Mouse (Mus musculus) CH12.LX (cell line): ENCODE data around the gene Gm20388. TPM values are rescaled to one million over a fixed set of nuclear protein-coding genes. Genes with fewer than 3 reads are reported as not detected.

Experiments used
- DNase-seq: peaks from one replicate; pipeline ENCODE4 v3.0.0-alpha.2; 2013; ENCODE audit errors: extremely low read depth
- H3K27ac ChIP-seq: 2 replicates; pipeline ENCODE4 v1.5.1; 2012; ENCODE audit warnings: low read depth, mild to moderate bottlenecking, control low read depth, moderate library complexity; ENCODE audit not compliant: insufficient read depth
- H3K27me3 ChIP-seq: replicated peaks from 2 replicates; pipeline ENCODE3; 2012; ENCODE audit warnings: inconsistent platforms
- H3K36me3 ChIP-seq, 2 experiments: replicated peaks in 1 of 2; 2 replicates each; pipeline versions ENCODE3 to v1.6.1; 2012; ENCODE audit warnings: inconsistent platforms in 1 of 2, low read length in 1 of 2, mild to moderate bottlenecking in 1 of 2, mixed read lengths in 1 of 2, moderate library complexity in 1 of 2; ENCODE audit not compliant: control insufficient read depth in 1 of 2, insufficient read depth in 1 of 2
- H3K4me1 ChIP-seq, 2 experiments: 2 replicates each; pipeline ENCODE4 v1.6.1; 2012; ENCODE audit warnings: inconsistent platforms in 1 of 2, moderate library complexity in 1 of 2; ENCODE audit not compliant: insufficient read depth in 2 of 2, control insufficient read depth in 1 of 2
- H3K4me2 ChIP-seq: 2 replicates; pipeline ENCODE4 v1.6.1; 2012; ENCODE audit warnings: low read depth, mild to moderate bottlenecking, control low read depth; ENCODE audit not compliant: poor library complexity, insufficient read depth, severe bottlenecking
- H3K4me3 ChIP-seq, 3 experiments: fragments of 150-350 bp in 1 of 3; sonication (generic) in 1 of 3; replicated peaks in 1 of 3; 2 replicates each; pipeline versions ENCODE3 to v1.5.1; 2011 to 2012; ENCODE audit warnings: low read depth in 2 of 3, low read length in 2 of 3, mild to moderate bottlenecking in 2 of 3, moderate library complexity in 2 of 3, control low read depth in 1 of 3, improper control_type of control experiment in 1 of 3, inconsistent platforms in 1 of 3, mixed read lengths in 1 of 3; ENCODE audit not compliant: poor library complexity in 1 of 3
- H3K79me2 ChIP-seq: replicated peaks from 2 replicates; pipeline ENCODE4 v1.6.1; 2012; ENCODE audit warnings: mild to moderate bottlenecking, moderate library complexity; ENCODE audit not compliant: control insufficient read depth, poor library complexity, insufficient read depth, severe bottlenecking; ENCODE audit errors: extremely low read depth
- H3K9ac ChIP-seq: 2 replicates; pipeline ENCODE4 v1.6.1; 2012; ENCODE audit warnings: low read depth, mild to moderate bottlenecking, control low read depth, moderate library complexity; ENCODE audit not compliant: insufficient read depth
- H3K9me3 ChIP-seq: replicated peaks from 2 replicates; pipeline ENCODE3; 2012; ENCODE audit warnings: low read length, inconsistent platforms, mixed read lengths
- CHD1 ChIP-seq: IDR thresholded peaks from 2 replicates; pipeline ENCODE4 v1.6.1; 2012; ENCODE audit warnings: low read depth, low read length, improper control_type of control experiment, inconsistent platforms
- CHD2 ChIP-seq: IDR thresholded peaks from 2 replicates; pipeline ENCODE4 v1.6.1; 2011; ENCODE audit warnings: low read length, improper control_type of control experiment
- ELF1 ChIP-seq: IDR thresholded peaks from 2 replicates; pipeline ENCODE4 v1.6.1; 2014; ENCODE audit warnings: low read depth, mild to moderate bottlenecking, inconsistent platforms, low read length, improper control_type of control experiment
- EP300 ChIP-seq: IDR thresholded peaks from 2 replicates; pipeline ENCODE4 v1.6.1; 2011; ENCODE audit warnings: low read length, improper control_type of control experiment
- HCFC1 ChIP-seq: IDR thresholded peaks from 2 replicates; pipeline ENCODE4 v1.6.1; 2012; ENCODE audit warnings: low read depth, mild to moderate bottlenecking, inconsistent platforms, low read length, improper control_type of control experiment
- IRF4 ChIP-seq: IDR thresholded peaks from 2 replicates; pipeline ENCODE4 v1.6.1; 2014; ENCODE audit warnings: low read depth, mild to moderate bottlenecking, inconsistent platforms, low read length, improper control_type of control experiment
- JUN ChIP-seq: IDR thresholded peaks from 2 replicates; pipeline ENCODE4 v1.6.1; 2011; ENCODE audit warnings: low read depth, mild to moderate bottlenecking, low read length, improper control_type of control experiment, moderate library complexity; ENCODE audit not compliant: insufficient read depth
- MAFK ChIP-seq: IDR thresholded peaks from 2 replicates; pipeline ENCODE4 v1.6.1; 2011; ENCODE audit warnings: low read length, improper control_type of control experiment; ENCODE audit not compliant: insufficient replicate concordance
- MAX ChIP-seq: IDR thresholded peaks from 2 replicates; pipeline ENCODE4 v1.6.1; 2011; ENCODE audit warnings: low read length, improper control_type of control experiment
- MAZ ChIP-seq: IDR thresholded peaks from 2 replicates; pipeline ENCODE4 v1.6.1; 2012; ENCODE audit warnings: low read depth, mild to moderate bottlenecking, inconsistent platforms, low read length, improper control_type of control experiment, moderate library complexity
- MEF2A ChIP-seq: IDR thresholded peaks from 2 replicates; pipeline ENCODE4 v1.6.1; 2014; ENCODE audit warnings: low read depth, mild to moderate bottlenecking, inconsistent platforms, low read length, improper control_type of control experiment, borderline replicate concordance
- MYC ChIP-seq: IDR thresholded peaks from 2 replicates; pipeline ENCODE4 v1.6.1; 2011; ENCODE audit warnings: low read depth, mild to moderate bottlenecking, improper control_type of control experiment, low read length
- NELFE ChIP-seq: IDR thresholded peaks from 2 replicates; pipeline ENCODE4 v1.6.1; 2011; ENCODE audit warnings: low read depth, low read length, improper control_type of control experiment
- NRF1 ChIP-seq: IDR thresholded peaks from 2 replicates; pipeline ENCODE4 v1.6.1; 2014; ENCODE audit warnings: low read depth, mild to moderate bottlenecking, inconsistent platforms, low read length, improper control_type of control experiment, moderate library complexity
- POLR2A ChIP-seq: IDR thresholded peaks from 2 replicates; pipeline ENCODE4 v1.6.1; 2011; ENCODE audit warnings: low read depth, mild to moderate bottlenecking, improper control_type of control experiment, low read length
- POLR2AphosphoS2 ChIP-seq: IDR thresholded peaks from 2 replicates; pipeline ENCODE4 v1.6.1; 2011; ENCODE audit warnings: low read depth, low read length, improper control_type of control experiment
- RCOR1 ChIP-seq: conservative IDR thresholded peaks from 2 replicates; pipeline ENCODE4 v1.6.1; 2012; ENCODE audit warnings: low read depth, mild to moderate bottlenecking, inconsistent platforms, low read length, improper control_type of control experiment
- SMC3 ChIP-seq: IDR thresholded peaks from 2 replicates; pipeline ENCODE4 v1.6.1; 2011; ENCODE audit warnings: low read depth, low read length, improper control_type of control experiment
- TCF12 ChIP-seq: IDR thresholded peaks from 2 replicates; pipeline ENCODE4 v1.6.1; 2014; ENCODE audit warnings: low read depth, mild to moderate bottlenecking, inconsistent platforms, low read length, improper control_type of control experiment
- UBTF ChIP-seq: IDR thresholded peaks from 2 replicates; pipeline ENCODE4 v1.6.1; 2012; ENCODE audit warnings: low read depth, mild to moderate bottlenecking, inconsistent platforms, low read length, improper control_type of control experiment, moderate library complexity
- USF1 ChIP-seq: IDR thresholded peaks from 2 replicates; pipeline ENCODE4 v1.6.1; 2014; ENCODE audit warnings: low read depth, mild to moderate bottlenecking, inconsistent platforms, low read length, improper control_type of control experiment
- USF2 ChIP-seq: conservative IDR thresholded peaks from 2 replicates; pipeline ENCODE4 v1.6.1; 2011; ENCODE audit warnings: low read depth, low read length, improper control_type of control experiment
- ZNF384 ChIP-seq: IDR thresholded peaks from 2 replicates; pipeline ENCODE4 v1.6.1; 2012; ENCODE audit warnings: low read depth, low read length, improper control_type of control experiment, inconsistent platforms
- dilution Hi-C: fragments of 300-500 bp; cut with MboI; formaldehyde crosslinking; loops from 2 replicates; pipeline ENCODE4 v1.14.3; 2020; ENCODE audit warnings: low sequenced_read_pairs; ENCODE audit not compliant: extremely low pct_unique_long_range_greater_than_20kb, extremely low pct_ligation_motif_present
- in situ Hi-C: fragments of 300-500 bp; cut with MboI; formaldehyde crosslinking; loops from 3 replicates; pipeline ENCODE4 v1.14.3; 2019; ENCODE audit warnings: low sequenced_read_pairs, low pct_ligation_motif_present, low pct_unique_long_range_greater_than_20kb, mixed read lengths
- polyA plus RNA-seq: library from polyadenylated mRNA; unstranded; fragments of >175 nt; gene quantifications from 2 replicates; pipeline ENCODE4 v1.2.1, GENCODE M21; 2012; ENCODE audit warnings: low read depth; ENCODE audit not compliant: insufficient read length
- total RNA-seq, 2 experiments: library from RNA; depleted of rRNA; stranded (reverse); fragments of 300-350 nt in 1 of 2; fragments of >200 nt in 1 of 2; gene quantifications; 2 replicates each; pipeline ENCODE4 v1.2.3; 2012 to 2014

Gm20388 gene
- total and polyA plus RNA-seq, 3 experiments, result 14.8 to 26.3 (median 22.2) TPM

GRCm38 (mm10) chr8:120709176-120709575, 798.5 kb downstream of the Gm20388 start (continued):
- TF ChIP-seq JUN (no peak; the same call in 1 of the 2 replicates), MAX (no peak), SMC3 (no peak), RCOR1 (no peak), USF2 (no peak), POLR2A (no peak)

DNA sequence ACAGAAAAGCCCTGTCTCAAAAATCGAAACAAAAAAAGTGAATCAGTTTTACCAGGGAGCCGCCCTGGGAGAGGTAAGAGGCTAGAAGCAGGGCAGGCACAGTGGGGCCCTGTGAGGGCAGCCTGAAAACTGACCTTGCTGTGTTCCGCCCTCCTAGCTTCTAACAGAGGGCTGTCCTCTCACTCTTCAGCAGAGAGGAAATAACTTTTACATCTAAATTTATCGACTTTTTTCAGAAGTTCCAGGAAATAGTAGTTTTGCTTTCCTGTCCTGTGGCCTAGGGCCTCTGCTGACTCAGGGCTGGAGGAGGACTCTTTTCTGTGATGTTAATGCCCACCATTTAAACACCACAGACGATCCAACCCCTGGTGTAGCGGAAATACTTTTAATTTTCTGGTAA, 804.6 kb downstream of the Gm20388 start:
- dilution Hi-C loops, result no loop called here
- Histone ChIP-seq H3K4me1 (peaks cover 6 to 18% of the 10 kb centered on the region in 2 experiments), H3K9ac (no peak overlapping the region; the same call in 1 of the 2 replicates), H3K27me3 (peaks cover 16% of the 10 kb centered on the region), H3K27ac (no peak overlapping the region; the same call in 1 of the 2 replicates), H3K36me3 (no peaks in the 10 kb centered on the region), H3K4me3 (no peak overlapping the region), H3K4me2 (peak overlapping the region; percentile 68; the same call in 1 of the 2 replicates), H3K79me2 (no peaks in the 10 kb centered on the region), H3K9me3 (no peaks in the 10 kb centered on the region)
- no peak for DNase-seq
- in situ Hi-C loops, result no loop called here
- TF ChIP-seq TCF12 (0 out of 2 replicates have a peak, but pooled peaks have one; percentile 24), ELF1 (peak; percentile 40), UBTF (no peak), NRF1 (no peak), RCOR1 (no peak), MAFK (no peak), USF1 (no peak), EP300 (peak; percentile 41; the same call in 1 of the 2 replicates), MEF2A (peak; percentile 50; the same call in 1 of the 2 replicates), CHD2 (no peak), MAX (no peak), POLR2AphosphoS2 (no peak), HCFC1 (no peak), MAZ (no peak), NELFE (no peak), CHD1 (no peak), ZNF384 (peak; percentile 62), SMC3 (no peak), IRF4 (peak; percentile 33; the same call in 1 of the 2 replicates), MYC (no peak)
